Mouse (Mus musculus) gastrocnemius, postnatal 36 days (tissue): Measurements from ENCODE around the gene Spag7. TPM values are rescaled to one million over a fixed set of nuclear protein-coding genes. Genes with fewer than 3 reads are reported as not detected.

Source experiments
- DNase-seq, 2 experiments: peaks; one replicate each; pipeline ENCODE4 v3.0.0; 2022
- intact Hi-C: fragments of 180-260 bp; cut with DNase I; formaldehyde crosslinking; loops from one replicate; pipeline ENCODE4 v1.15.1; 2025
- total RNA-seq, 2 experiments: library from RNA; stranded (reverse); gene quantifications; 2 replicates each; pipeline ENCODE4 v1.2.3; 2021

Spag7 gene
- total RNA-seq, 2 experiments from 2014 or later = 78.9 to 81.6 TPM

DNA sequence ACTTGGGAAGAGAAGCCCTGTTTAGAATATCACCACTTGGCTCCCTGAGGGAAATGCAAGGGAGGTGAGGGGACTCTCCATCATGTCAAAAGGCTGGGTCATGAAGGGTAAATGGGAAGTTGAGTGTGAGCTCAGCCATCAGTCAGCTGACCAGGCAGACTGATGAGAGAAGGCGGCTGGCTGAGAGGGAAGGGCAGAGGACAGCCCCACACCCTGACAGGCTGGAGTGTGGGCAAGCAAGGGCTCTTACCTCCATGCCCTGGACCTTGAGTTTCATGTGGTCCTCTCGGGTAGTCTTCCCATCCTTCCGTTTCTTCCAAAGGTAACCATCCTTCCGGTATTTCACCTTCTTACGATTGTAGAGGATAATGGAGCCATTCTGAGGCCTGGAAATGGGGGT is 14.4 kb upstream of the Spag7 start:
- intact Hi-C loops = loop anchor here (2.0 kb wide), 1 partner anchor 71 kb away; no protein-coding TSS in a partner anchor

DNA sequence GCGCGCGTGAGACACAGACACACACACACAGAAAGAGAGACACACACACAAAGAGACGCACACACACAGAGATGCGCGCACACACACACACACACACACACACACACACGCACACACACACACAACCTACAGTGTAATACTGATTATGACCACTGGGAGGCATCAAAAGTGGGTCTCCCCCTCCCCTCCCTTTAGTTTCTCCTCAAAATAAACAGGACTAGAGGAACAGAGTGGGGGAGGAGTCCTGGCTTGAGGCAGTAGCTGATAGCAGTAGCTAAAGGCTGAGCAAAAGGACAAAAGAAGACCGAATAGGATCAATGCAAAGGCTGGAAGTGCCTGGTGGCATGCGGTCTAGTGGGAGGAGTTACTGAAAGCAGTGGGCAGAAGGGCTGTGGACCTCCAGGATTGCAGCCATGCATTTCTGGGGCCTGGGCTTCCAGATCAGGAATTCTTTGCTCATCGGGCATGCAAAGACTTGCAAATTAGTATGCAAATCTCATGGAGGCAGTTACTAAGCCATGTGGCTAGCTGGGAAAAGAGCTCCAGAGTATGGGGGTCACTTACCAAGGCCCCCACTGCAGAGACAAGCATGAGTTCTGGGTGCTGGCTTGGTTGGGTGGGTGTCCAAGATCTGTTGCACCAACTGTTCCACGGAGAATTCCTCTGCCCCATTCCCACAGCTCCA is 12.8 kb upstream of the Spag7 start:
- DNase-seq = no peak
- intact Hi-C loops = loop anchor here (2.0 kb wide), 1 partner anchor 73 kb away; no protein-coding TSS in a partner anchor

More for the DNA sequence above, 14.4 kb upstream of the Spag7 start:
- DNase-seq = no peak

DNA sequence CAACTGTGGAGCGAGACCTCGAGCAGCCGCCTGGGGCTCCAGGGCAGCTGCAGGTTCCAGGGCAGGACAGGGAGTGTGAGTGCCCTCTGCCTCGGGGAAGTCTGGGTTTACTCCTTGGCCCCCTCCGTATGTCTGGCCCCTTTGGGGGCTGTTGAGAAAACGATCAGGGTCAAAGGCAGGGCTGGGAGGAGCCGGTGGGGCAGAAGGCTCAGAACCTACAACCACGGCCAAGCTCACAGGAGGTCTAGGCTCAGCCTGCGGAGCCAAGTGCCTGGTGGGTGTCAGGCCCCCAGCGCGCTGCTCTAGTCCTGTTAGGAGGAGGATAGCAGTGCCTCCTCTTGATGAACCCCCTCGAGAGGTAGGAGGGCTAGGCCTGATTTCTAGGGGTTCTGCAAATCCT is 12.0 kb upstream of the Spag7 start:
- no peak for DNase-seq
- intact Hi-C loops = no loop called here

DNA sequence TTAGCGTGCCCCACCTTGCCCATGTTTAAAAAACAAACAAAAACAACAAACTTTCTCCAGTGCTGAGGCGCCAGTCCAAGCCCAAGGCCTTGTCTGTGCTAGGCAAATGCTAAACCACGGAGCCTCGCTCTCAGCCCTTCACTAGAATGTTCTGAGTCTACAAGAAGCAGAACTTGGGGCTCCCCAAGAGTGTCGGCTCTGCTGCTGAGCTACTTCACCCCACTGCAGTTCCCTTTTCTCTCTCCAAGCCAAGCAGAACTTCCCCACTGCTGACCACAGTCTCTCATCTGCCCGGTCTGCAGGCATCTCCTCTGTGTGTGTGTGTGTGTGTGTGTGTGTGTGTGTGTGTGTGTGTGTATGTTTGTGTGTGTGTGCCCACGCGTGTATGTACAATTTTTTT is 10.7 kb upstream of the Spag7 start:
- no peak for DNase-seq
- intact Hi-C loops = no loop called here

DNA sequence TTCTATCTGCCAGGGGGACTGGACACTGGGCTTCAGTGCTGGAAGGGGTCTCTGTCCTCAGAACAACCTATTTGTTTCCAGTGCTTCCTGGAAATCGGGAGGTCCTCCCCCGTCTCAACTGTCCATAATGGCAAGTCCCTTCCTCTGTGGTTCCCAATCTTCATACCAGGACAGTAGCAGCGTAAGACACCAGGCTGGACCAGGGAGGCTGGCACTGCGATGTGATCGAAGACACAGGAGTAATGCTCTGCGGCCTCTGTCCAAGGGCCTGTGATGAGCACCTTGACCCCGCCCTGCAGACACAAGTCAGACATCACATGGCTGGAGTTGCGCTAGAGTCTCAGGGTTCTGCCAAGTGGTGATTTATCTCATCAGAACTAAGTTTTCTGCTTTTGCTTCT is 10.1 kb upstream of the Spag7 start:
- intact Hi-C loops = no loop called here
- DNase-seq = no peak

DNA sequence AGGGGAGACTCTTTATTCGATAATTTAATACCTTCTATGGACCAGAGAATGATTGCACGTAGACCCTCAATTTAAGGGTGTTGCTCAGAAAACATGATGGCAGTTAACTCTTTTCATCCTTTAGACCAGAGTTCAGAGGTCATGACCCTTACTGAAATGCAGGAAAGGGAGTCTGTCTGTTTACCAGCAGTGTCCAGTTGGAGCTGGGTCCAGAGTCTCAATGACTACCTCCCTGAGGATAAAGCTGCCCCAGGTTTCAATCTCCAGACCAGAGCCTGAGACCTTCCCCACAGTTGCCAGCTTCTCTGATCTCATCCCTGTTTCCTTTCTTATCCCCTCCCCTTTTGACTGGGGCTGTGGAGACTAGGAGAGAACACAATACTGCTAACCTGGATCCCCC is 9.4 kb upstream of the Spag7 start:
- no peak for DNase-seq
- intact Hi-C loops = no loop called here

DNA sequence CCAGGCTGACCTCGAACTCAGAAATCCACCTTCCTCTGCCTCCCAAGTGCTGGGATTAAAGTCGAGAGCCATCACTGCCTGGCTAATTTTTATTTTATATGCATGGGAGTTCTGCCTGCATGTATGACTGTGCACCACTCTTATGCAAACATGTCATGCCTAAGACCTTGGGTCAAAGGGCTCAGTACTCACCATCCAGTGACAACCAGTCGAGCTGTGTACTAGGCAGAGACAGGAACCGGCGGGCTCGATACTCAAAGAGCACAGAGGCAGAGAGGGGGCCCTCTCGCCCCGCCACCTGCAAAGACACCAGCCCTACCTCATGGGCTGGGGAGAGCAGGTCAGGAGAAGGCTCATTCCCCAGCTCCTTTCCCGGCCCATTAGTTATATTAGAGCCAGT is 8.9 kb upstream of the Spag7 start:
- intact Hi-C loops = no loop called here
- no peak for DNase-seq

DNA sequence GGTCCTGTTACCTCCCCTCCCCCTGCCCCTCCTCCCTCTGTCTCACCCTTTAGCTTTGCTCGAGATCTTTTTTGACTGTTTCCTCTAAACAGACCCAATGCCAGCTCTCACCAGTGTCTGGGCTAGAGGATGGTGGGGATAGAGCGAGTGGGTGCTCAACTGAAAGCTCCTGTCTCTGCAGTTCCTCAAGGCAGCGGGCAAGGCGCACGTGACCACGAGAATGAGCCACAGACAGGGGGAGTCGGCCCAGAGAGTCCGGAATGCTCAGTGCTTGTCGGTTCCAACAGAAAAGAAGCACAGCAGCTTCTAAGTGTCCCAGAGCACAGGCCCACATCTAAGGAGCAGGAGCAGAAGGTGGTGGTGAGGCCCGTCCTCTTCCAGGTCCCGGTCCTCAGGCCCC is 5.3 kb upstream of the Spag7 start:
- intact Hi-C loops = no loop called here

DNA sequence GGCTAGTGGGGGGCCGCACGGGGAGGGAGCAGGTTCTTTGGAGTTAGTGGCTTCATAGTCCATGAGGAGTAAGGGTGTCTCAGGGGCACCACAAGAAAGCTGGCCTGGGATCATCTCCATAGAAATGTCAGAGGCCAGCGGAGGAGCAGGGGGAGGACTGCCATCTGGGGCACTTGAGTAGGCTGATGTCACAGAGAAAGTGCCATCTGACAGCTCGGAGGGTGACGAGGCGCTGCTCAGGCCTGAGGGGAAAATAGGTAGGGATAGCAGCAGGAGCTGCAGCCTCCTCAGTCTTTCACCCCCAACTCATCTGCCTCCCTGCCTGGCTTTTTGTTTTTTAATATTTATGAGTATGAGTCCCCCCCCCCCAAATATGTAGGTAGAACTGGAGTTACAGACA is 4.8 kb upstream of the Spag7 start:
- DNase-seq = no peak
- intact Hi-C loops = no loop called here

More for the DNA sequence above, 5.3 kb upstream of the Spag7 start:
- no peak for DNase-seq

DNA sequence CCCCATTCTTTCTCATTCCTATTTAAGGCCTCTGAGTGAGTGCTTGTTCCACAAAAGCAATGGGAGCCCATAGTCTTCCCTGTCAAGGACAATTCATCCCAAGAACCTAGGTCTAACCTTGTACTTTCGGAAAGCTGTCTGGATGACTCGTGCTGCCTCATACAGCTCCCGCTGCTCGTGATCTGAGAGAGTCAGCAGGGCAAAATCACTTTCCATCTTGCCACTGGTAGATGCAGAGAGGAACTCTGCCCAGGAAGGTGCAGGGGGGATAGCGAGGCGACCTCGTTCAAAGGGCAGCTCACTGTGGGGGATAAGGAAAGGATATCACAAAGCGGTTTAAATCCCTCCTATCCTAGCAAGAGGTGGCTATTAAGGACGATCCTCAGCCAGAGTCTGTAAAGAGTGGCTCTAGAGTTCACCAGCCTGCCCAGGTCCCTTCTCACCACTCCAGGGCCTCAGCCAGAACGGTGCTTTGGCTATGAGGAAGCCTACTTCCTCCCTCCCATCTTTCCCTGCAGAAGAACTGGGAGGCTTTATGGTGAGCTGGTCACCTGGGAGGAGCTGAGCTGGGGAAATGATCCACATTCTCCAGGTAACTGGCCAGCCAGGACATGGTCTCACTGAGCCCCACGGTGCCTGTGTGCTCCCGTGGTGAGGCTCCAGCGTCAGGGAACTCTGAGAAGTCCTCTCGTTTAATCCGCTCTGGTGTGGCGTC is 2.3 kb upstream of the Spag7 start:
- no peak for DNase-seq
- intact Hi-C loops = loop anchor here (2.0 kb wide), 1 partner anchor 15 kb away; no protein-coding TSS in a partner anchor

DNA sequence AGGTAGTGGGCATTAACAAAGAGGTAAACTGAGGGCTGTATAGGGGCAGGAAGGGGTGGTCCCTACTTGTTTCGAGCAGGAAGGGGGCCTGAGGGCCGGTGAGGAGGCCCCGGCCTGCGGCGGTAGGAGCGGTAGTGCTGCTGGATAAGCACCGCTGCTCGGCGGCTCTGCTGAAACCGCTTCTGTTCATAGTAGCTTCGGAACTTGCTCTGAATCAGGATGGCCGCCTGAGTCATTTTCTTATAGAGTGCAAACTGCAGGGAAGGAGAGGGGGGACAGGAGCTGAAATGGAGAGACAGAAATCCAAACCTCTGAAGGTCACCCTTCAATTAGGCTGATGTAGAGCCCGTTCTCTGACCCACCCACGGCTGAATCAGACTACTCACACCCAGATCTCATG is 1.3 kb upstream of the Spag7 start:
- no peak for DNase-seq
- intact Hi-C loops = loop anchor here (2.0 kb wide), 1 partner anchor 16 kb away; no protein-coding TSS in a partner anchor

DNA sequence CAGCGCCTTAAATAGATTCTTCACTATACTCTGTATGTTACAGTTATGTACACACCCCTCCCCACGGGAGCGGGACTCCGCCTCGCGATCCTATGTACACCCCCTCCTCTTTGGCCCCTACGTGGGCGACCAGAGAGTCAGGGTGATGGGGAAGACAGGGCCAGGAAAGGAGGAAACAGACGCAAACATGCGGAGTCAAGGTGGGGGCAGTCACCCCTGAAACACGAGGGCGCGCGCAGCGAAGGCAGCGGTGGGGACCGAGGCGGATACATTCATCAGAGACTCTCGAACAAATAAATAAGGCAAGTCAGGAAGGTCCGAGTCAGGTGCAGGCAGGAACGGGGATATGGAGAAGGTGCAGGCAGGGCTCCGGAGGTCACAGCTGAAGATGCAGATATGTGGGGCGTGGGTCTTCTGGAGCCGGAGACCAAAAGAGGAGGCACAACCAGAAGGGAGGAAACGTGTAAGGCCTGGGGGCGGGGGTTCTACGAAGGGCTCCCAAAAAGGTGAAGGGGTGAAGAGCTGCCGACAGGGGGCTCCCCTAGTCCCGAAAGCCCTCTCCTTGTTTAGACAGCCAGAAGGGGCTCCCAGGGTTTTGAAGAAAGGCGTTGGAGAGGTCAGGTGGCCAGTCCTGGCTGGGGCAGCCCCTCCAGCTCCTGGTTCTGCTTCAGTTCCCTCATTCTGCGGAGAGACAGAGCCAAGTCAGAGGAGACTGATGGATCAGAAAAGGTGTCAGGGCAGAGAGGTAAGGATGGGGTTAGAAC is 548 bp upstream of the Spag7 start:
- peak; percentile 42 to 65 for DNase-seq
- intact Hi-C loops = loop anchor here (2.0 kb wide), 2 partner anchors 15 to 17 kb away; partner anchors contain the start of gene Pfn1

DNA sequence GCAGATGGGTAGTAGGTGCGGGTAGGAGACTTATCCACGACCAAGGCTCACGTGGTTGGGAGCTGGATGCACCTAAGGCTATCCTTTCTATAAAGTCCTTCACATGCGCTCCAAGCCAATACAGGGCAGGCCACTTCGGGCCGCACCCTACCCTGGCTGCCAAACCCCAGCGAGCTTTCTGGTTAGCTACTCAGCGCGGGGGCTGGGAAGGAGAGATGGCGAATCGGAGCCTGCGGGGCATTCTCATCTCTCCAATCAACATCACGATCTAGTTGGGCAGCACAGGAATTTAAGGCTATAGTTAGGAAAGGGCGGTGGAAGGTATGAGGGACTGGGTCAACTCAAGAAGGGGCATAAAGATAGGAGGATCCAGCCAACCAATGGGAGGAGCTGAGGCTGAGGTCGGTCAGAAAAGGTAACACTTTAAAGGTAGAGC is 863 bp downstream of the Spag7 start:
- intact Hi-C loops = loop anchor here (2.0 kb wide), 1 partner anchor 14 kb away; the partner anchor contains the start of gene Pfn1
- peak; percentile 73 to 75 for DNase-seq

DNA sequence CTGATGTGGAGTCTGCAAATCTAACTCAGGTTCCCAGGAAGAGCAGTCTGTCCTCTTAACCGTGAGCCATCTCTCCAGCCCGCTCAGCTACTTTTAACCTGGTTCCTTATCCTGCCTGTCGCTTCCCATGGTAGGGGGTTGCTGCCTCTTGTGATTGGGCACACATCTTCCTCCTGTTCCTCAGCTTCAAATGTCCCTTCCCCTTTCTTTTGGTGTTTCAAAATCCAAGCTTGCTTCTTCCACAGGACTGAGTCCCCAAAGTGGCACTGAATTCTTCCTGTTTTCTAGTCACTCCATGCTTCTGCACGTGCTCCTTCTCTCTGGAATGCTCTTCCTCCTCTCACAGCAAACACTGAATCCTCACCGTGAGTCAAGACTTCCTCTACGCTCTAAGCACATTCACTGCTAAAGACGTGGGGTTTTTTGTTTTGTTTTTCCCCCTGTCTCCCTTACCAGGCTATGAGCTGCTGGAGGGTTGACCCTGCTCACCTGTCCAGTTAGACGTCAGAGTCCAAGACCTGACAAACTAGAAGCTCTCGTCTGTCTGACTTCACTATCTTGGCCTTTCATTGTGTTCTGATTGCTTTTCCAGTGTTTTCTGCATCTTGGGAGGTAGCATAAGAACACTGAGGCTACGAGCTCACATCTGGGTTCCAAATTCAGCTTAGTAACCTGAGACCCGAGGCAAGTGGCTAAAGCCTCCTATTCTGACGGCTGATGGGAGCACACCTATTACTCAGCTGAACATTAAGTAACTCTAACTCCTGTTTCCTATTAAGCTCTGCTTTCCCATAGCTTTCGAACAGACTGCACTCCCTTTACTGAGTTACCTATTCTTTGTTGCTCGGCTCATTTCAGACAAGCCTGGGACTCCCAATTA is 1.7 kb downstream of the Spag7 start:
- intact Hi-C loops = loop anchor here (2.0 kb wide), 1 partner anchor 13 kb away; the partner anchor contains the start of gene Pfn1
- no peak for DNase-seq

DNA sequence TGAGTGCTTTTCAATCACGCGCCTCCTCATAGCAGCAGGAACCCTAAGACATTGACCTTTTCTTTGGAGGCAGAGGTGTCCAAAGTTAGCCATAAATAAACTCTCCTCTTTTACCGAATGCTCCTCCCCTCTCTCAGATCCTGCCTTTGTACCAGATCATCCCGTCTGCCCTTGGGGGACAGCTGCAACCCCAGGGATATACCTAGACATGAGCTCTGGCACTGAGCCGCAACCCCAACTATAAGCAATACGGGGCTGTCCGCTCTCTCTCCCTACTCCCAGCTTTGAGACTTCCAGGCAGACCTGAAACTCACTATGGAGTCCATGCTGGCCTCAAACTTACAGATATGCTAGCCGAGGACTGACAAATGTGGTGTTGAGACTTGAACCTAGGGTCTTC is 2.5 kb downstream of the Spag7 start:
- intact Hi-C loops = no loop called here

DNA sequence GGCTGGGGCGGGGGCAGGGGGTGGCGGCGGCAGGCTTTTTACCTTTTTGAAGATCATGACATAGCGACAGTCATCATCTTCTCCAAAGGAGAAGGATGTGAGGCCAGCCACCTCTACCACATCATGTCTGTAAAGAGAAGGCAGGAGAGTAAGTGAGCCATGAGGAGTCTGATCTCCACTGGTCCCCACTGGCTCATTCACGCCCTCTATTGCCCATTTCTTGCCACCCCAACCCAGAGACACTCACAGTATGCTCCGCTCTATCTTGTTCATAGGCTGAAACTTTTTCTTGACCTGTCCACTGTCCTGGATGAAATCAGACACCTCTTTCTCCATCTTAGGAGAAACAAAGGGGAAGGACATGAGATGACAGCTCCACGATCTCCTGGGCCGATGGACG is 4.5 kb downstream of the Spag7 start:
- intact Hi-C loops = no loop called here
- DNase-seq = no peak

More for the DNA sequence above, 2.5 kb downstream of the Spag7 start:
- no peak for DNase-seq

DNA sequence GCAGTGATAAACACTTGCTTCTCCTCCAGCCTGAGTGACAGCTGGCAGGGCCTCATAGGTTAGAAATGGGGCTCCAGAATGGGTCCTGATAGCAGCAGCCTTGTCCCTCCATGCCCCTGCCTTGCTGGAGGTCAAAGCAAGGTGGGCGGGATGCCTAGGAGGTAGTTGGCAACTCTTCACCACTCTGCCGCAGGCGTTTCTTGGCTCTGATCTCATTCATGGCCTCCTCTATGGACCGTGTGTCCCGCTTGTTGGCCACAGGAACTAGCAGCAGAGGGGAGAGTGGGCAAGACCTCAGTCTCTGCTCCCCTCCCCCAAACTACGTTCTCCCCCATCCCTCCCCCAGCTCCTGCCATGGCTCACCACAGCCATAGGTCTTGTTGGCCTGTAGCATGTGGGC is 5.3 kb downstream of the Spag7 start:
- peak; percentile 30 to 60 for DNase-seq
- intact Hi-C loops = no loop called here

DNA sequence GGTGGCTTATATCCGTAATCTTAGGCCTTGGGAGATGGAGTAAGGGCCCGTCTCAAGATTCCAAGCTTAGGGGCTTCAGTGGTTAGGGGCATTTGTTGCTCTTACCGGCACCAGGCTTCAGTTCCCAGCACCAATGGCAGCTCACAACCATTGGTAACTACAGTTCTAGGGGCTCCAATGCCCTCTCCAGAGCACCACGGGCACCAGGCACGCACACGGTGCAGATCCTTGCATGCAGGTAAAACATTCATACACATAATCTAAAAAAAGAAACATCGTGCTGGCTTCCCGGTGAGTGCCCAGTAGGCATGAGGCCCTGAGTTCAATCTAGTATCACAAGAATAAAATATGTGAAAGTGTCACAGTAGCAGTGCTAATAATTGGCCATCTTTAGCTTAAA is 6.1 kb downstream of the Spag7 start:
- intact Hi-C loops = no loop called here
- DNase-seq = no peak

DNA sequence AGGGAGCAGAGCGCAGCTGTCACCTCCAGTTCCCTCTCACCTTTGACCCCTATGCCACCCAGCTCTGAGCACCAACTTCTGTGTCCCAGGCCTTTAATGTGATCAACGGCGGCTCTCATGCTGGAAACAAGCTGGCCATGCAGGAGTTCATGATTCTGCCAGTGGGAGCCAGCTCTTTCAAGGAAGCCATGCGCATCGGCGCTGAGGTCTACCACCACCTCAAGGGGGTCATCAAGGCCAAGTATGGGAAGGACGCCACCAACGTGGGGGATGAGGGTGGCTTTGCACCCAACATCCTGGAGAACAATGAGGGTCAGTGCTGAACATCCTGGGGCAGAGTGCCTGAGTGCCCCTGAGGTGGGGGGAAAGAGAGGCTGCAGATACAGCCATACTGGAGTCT is 8.6 kb downstream of the Spag7 start:
- no peak for DNase-seq
- intact Hi-C loops = no loop called here

DNA sequence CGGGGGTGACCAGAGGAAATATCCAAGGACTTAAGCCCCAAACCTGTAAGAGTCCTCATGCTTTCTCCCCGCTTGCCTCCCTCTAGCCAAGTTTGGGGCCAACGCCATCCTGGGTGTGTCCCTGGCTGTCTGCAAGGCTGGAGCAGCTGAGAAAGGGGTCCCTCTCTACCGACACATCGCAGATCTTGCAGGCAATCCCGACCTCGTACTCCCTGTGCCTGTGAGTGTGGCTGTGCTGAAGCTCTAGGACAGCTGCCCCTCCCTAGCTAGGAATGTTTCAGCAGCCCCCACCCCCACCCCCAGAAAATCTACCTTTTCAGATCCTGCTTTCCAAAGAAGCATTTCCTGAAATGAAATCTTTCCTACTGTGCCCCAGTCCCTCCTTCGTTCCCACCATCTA is 10.3 kb downstream of the Spag7 start:
- intact Hi-C loops = loop anchor here (10.0 kb wide), 1 partner anchor 664 kb away; the partner anchor contains the start of genes Gabarap and Phf23
- no peak for DNase-seq
